Mouse (Mus musculus): ENCODE results near the gene Mfrp. TPM values are rescaled to one million over a fixed set of nuclear protein-coding genes. Genes with fewer than 3 reads are reported as not detected.

Mfrp gene
- polyA plus RNA-seq, 1 experiment from 2014 or later = 0.14 TPM

DNA sequence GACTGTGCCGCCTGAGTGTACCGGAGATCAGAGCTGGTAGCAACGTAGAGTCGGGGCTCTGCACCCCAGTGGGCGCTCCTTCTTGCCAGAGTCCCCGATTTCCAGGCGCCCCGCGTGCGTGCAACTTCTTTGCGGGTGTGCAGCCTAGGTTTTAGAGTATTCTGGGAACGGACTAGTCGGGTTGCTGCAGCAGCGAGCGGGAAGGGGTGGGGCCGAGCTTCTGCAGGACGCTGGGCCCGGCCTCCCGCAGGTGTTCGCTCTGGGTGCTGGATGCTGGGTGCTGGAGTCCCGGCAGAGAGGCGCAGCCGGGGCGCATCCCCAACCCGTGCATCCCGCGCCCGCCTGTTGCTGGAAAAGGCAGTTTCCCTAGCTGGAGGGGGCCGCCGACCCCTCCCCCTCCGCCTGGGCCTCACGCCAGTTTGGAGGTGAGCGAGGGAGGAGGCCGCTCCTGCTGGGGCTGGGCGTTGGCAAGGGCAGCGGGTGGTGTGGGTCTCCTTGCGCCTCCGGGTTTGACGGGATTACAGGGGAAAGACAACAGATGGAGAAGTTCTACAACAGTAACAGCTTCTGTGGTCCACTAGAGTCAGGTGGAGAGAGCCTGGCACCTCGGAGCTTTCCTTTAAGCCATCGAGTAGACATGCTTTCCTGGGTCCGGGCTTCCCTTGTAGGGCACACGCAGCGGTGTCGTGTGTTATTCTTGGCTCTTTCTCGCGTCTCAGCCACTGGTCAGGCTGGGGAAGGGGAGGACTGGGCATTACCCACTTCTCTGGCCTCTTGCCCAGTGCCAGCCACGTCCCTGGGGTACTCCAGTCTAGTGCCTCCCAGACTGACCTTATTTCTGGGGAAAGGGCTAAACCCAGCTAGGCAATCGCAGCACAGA, 33.6 kb downstream of the Mfrp start:
- no peaks in the 10 kb centered on the region for H3K9me3 ChIP-seq
- H3K27me3 ChIP-seq = peaks cover 16% of the 10 kb centered on the region; the same call in 1 of the 2 replicates
- peaks cover 65% of the 10 kb centered on the region for H3K4me1 ChIP-seq
- WGBS = 2% methylated on average over 49 of the region's 49 CpGs
- H3K27ac ChIP-seq = peak overlapping the region; percentile 87
- peaks cover 13% of the 10 kb centered on the region for H3K36me3 ChIP-seq
- peak overlapping the region; percentile 70 for H3K9ac ChIP-seq
- peak; percentile 12; the same call in 1 of the 2 replicates for ATAC-seq (ENCODE audit: borderline replicate concordance, extremely low read depth, low FRiP score, low TSS enrichment)
- H3K4me3 ChIP-seq = peak overlapping the region; percentile 70
- H3K4me2 ChIP-seq = peak overlapping the region; percentile 95

DNA sequence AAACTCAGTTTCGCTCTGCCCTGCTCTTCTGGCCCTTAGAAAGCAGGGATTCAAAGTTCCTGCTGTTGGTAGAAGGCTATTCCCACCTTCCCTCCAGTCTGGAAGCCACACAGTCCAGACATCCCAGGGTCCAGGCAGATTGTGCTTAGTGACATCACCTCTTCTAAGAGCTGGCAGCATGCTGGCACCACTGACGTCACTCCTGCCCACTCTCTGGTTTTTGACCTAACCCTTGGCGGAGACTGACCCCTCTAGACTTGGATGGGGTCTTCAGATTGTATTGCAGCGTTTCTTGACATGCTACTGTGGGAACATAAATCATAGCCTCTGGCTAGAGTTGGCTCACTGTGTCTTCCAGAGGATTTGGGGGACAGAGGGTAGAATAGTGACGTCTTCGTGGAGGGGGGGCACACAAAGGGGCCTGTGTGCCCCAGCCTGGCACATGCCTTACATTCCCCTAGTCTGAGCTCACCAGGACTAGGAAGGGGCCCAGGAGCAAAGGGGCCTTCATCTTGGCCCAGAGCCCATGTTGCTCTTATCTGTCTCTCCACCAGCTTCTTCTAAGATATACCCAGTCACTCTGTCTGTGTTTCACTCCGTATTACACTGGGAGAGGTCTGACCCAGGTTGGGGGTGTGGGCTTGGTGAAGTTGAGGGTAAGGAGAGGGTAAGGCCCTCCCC, 34.3 kb downstream of the Mfrp start:
- peak; percentile 24; the same call in 1 of the 2 replicates for ATAC-seq (ENCODE audit: borderline replicate concordance, extremely low read depth, low FRiP score, low TSS enrichment)
- Histone ChIP-seq H3K27me3 (peaks cover 16% of the 10 kb centered on the region; the same call in 1 of the 2 replicates), H3K36me3 (peaks cover 19% of the 10 kb centered on the region), H3K27ac (peak overlapping the region; percentile 87), H3K9me3 (no peaks in the 10 kb centered on the region), H3K4me1 (peaks cover 58% of the 10 kb centered on the region), H3K4me3 (peak overlapping the region; percentile 70), H3K9ac (peak overlapping the region; percentile 70), H3K4me2 (peak overlapping the region; percentile 95)
- WGBS = 22% methylated on average over 7 of the region's 7 CpGs

DNA sequence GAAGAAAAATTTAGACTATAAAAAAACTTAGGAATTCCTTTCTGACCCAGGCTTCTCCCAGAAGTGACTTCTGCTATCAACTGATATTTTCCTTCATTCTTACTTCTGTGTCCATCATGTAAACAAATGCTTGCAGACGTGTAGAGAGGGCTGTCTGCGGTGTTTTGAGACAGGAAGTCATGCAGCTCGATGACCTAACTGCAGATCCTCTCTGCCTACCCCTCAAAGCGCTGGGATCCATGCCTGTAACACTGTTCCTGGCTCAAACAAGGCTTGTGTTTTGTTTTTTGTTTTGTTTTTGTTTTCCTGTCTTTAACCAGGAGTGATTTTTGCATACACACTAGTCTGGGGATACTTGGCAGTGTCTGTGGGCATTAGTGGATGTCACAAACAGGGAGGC, 36.3 kb downstream of the Mfrp start:
- H3K9me3 ChIP-seq = no peaks in the 10 kb centered on the region
- 44% methylated on average over 4 of the region's 4 CpGs for WGBS
- no peak overlapping the region for H3K4me2 ChIP-seq
- H3K27ac ChIP-seq = no peak overlapping the region
- peaks cover 39% of the 10 kb centered on the region for H3K4me1 ChIP-seq
- no peak overlapping the region for H3K9ac ChIP-seq
- peaks cover 12% of the 10 kb centered on the region; the same call in 1 of the 2 replicates for H3K27me3 ChIP-seq
- peaks cover 27% of the 10 kb centered on the region for H3K36me3 ChIP-seq
- H3K4me3 ChIP-seq = no peak overlapping the region
- ATAC-seq (ENCODE audit: borderline replicate concordance, extremely low read depth, low FRiP score, low TSS enrichment) = no peak

DNA sequence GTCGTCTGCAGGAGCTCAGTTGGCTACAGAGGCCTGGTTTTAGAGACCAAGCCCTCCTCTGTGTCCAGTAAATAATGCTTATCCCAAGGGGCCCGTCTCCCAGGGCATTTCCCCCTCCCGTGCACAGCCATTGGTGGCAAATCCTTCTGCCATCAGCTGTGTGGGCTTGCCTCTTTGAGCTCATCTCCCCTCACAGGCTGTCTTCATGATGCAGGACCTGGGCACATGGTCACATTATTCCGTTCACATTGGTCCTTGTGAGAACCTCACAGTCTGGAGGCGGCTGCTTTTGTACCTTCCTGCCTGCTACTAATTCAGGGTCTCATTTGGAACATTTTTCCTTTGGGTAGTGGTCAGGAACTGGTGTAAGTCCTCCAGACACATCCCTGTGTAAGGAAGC, 40.4 kb downstream of the Mfrp start:
- Histone ChIP-seq H3K9ac (no peak overlapping the region), H3K27ac (no peak overlapping the region), H3K36me3 (peaks cover 39% of the 10 kb centered on the region), H3K27me3 (no peaks in the 10 kb centered on the region), H3K9me3 (no peaks in the 10 kb centered on the region), H3K4me1 (no peaks in the 10 kb centered on the region), H3K4me2 (no peak overlapping the region), H3K4me3 (no peak overlapping the region)
- 69% methylated on average over 5 of the region's 5 CpGs for WGBS
- ATAC-seq (ENCODE audit: borderline replicate concordance, extremely low read depth, low FRiP score, low TSS enrichment) = no peak

DNA sequence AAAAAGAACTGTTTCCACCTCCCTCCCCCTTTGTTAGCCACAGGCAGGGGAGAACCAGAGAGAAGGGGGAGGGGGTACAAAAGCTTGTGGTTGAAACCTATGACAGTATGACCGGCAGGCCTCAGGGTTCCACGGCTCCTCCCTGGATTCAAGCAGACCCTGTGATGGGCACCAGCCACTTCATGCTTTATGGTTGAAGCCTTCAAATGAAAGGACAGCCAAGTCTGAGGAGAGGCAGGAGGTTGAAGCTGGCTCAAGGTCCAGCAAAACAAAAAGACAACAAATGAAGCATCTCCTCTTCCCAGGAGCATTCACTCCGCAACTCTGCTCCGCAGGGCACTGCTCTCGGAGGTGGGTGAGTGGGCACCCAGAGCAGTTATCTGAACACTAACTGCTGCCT, 41.9 kb downstream of the Mfrp start:
- no peaks in the 10 kb centered on the region for H3K4me1 ChIP-seq
- no peak overlapping the region for H3K4me2 ChIP-seq
- no peak for ATAC-seq (ENCODE audit: borderline replicate concordance, extremely low read depth, low FRiP score, low TSS enrichment)
- no peak overlapping the region for H3K4me3 ChIP-seq
- H3K27ac ChIP-seq = peak overlapping the region; percentile 25; the same call in 1 of the 2 replicates
- H3K9me3 ChIP-seq = no peaks in the 10 kb centered on the region
- peaks cover 37% of the 10 kb centered on the region for H3K36me3 ChIP-seq
- H3K9ac ChIP-seq = no peak overlapping the region
- 90% methylated on average over 5 of the region's 5 CpGs for WGBS
- H3K27me3 ChIP-seq = no peaks in the 10 kb centered on the region

DNA sequence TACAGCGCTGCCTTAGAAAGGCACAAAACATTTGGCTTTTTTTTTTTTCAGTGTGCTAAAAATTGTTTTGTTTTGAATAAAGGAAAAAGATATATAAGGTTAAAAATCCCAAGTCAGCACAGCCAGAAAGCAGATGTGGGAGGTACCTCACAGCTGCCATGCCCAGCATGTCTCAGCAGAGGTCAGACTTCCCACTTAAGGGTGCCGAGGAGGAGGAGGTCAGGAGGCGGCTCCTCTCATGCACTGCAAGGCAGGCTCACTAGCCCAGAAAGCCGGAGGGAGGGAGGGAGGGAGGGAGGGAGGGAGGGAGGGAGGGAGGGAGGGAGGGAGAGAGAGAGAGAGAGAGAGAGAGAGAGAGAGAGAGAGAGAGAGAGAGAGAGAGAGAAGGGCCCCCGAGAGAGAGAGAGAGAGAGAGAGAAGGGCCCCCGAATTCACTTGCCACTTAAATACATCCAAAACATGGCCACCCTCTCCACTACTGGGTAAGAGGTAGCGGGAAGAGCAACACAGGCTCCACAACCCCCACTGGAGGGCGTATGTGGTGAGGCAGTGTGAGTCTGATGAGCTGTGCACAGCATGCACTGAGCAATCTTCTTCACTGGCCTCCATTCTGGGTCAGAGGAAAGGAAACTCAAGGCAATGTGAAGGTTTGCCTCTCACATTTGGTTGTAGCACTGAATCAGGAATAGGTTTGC, 42.6 kb downstream of the Mfrp start:
- peaks cover 35% of the 10 kb centered on the region for H3K36me3 ChIP-seq
- 0 out of 2 replicates have a peak overlapping the region, but pooled peaks have one; percentile 6 for H3K27ac ChIP-seq
- no peaks in the 10 kb centered on the region for H3K4me1 ChIP-seq
- no peak; the same call in 1 of the 2 replicates for ATAC-seq (ENCODE audit: borderline replicate concordance, extremely low read depth, low FRiP score, low TSS enrichment)
- 31% methylated on average over 7 of the region's 8 CpGs for WGBS
- H3K4me3 ChIP-seq = no peak overlapping the region
- H3K9ac ChIP-seq = no peak overlapping the region
- no peaks in the 10 kb centered on the region for H3K9me3 ChIP-seq
- no peaks in the 10 kb centered on the region for H3K27me3 ChIP-seq
- no peak overlapping the region for H3K4me2 ChIP-seq

DNA sequence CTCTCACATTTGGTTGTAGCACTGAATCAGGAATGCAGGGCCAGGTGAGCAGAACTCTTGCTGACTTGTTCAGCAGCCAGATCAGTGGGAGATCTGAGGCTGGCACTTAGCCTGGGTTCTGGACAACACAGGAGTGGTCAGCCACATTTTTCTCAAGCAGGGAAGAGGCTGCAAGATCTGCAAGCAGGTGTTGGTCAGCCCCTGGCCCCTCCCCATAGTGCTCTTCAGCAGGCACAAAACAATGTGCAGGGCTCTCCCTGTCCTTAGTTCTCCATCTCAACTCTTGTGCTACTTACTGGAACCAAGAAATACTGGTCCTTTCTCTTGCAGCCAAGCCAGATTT, 43.2 kb downstream of the Mfrp start:
- 0 out of 2 replicates have a peak overlapping the region, but pooled peaks have one; percentile 6 for H3K27ac ChIP-seq
- no peaks in the 10 kb centered on the region for H3K9me3 ChIP-seq
- peaks cover 35% of the 10 kb centered on the region for H3K36me3 ChIP-seq
- H3K4me3 ChIP-seq = no peak overlapping the region
- ATAC-seq (ENCODE audit: borderline replicate concordance, extremely low read depth, low FRiP score, low TSS enrichment) = no peak
- H3K4me2 ChIP-seq = no peak overlapping the region
- H3K9ac ChIP-seq = no peak overlapping the region
- no peaks in the 10 kb centered on the region for H3K4me1 ChIP-seq
- no peaks in the 10 kb centered on the region for H3K27me3 ChIP-seq

DNA sequence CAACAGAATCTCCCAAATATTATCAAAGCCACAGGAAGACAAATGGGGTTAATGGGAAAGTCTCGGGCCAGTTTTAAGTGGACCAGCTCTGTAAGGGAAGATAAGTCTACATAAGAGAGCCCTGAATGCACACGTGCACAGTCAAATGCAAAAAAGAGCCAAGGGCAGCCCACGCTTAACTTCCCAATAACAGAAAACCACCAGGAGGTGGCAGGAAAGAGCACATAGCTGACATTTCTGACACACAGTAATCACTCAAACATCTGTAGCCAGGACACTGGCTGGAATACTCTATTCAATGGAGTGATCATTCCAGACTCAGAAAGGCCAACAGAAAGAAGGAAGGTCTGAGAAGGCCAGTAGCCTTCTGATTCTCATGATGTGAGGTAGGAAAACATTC, 45.8 kb downstream of the Mfrp start:
- no peak for ATAC-seq (ENCODE audit: borderline replicate concordance, extremely low read depth, low FRiP score, low TSS enrichment)
- no peak overlapping the region for H3K4me2 ChIP-seq
- H3K4me3 ChIP-seq = no peak overlapping the region
- no peaks in the 10 kb centered on the region for H3K4me1 ChIP-seq
- H3K9me3 ChIP-seq = no peaks in the 10 kb centered on the region
- no peak overlapping the region for H3K9ac ChIP-seq
- H3K36me3 ChIP-seq = peaks cover 38% of the 10 kb centered on the region
- H3K27ac ChIP-seq = no peak overlapping the region
- 46% methylated on average over 3 of the region's 3 CpGs for WGBS
- H3K27me3 ChIP-seq = no peaks in the 10 kb centered on the region

Other genes with a start within 250 kb of the Mfrp start
- 1.6 and 4.1 TPM in 2 replicates for gene Thy1, start 58.3 kb upstream of the Mfrp start, polyA plus RNA-seq (2015; fragmentation: Nextera tagmentation; extraction: Ambion mirVana)
- gene Usp2, start 34.7 kb upstream of the Mfrp start, polyA plus RNA-seq (2015; fragmentation: Nextera tagmentation; extraction: Ambion mirVana) = 8.3 and 10.5 TPM in 2 replicates
- gene C1qtnf5, start 5.5 kb downstream of the Mfrp start, polyA plus RNA-seq (2015; fragmentation: Nextera tagmentation; extraction: Ambion mirVana) = 6.3 and 6.5 TPM in 2 replicates
- 0.17 and 0.21 TPM in 2 replicates for gene Gm49380, start 11.8 kb downstream of the Mfrp start, polyA plus RNA-seq (2015; fragmentation: Nextera tagmentation; extraction: Ambion mirVana)
- gene Rnf26, start 11.8 kb downstream of the Mfrp start, polyA plus RNA-seq (2015; fragmentation: Nextera tagmentation; extraction: Ambion mirVana) = 69.9 and 71.4 TPM in 2 replicates
- gene Mcam, start 32.7 kb downstream of the Mfrp start, polyA plus RNA-seq (2015; fragmentation: Nextera tagmentation; extraction: Ambion mirVana) = 86.2 and 92.9 TPM in 2 replicates
- 13.5 and 15.4 TPM in 2 replicates for gene Cbl, start 132.3 kb downstream of the Mfrp start, polyA plus RNA-seq (2015; fragmentation: Nextera tagmentation; extraction: Ambion mirVana)
- 2.8 and 2.9 TPM in 2 replicates for gene Ccdc153, start 138.9 kb downstream of the Mfrp start, polyA plus RNA-seq (2015; fragmentation: Nextera tagmentation; extraction: Ambion mirVana)
- gene Pdzd3, start 149.7 kb downstream of the Mfrp start, polyA plus RNA-seq (2015; fragmentation: Nextera tagmentation; extraction: Ambion mirVana) = 0.09 TPM in 1 of 2 replicates, not detected in the other
- gene Nlrx1, start 166.9 kb downstream of the Mfrp start, polyA plus RNA-seq (2015; fragmentation: Nextera tagmentation; extraction: Ambion mirVana) = 9.9 and 11.0 TPM in 2 replicates
- gene Abcg4, start 186.9 kb downstream of the Mfrp start, polyA plus RNA-seq (2015; fragmentation: Nextera tagmentation; extraction: Ambion mirVana) = 1.8 and 2.0 TPM in 2 replicates
- 21.4 and 21.7 TPM in 2 replicates for gene Hinfp, start 203.9 kb downstream of the Mfrp start, polyA plus RNA-seq (2015; fragmentation: Nextera tagmentation; extraction: Ambion mirVana)
- 6.8 and 8.5 TPM in 2 replicates for gene C2cd2l, start 218.6 kb downstream of the Mfrp start, polyA plus RNA-seq (2015; fragmentation: Nextera tagmentation; extraction: Ambion mirVana)
- gene Dpagt1, start 224.3 kb downstream of the Mfrp start, polyA plus RNA-seq (2015; fragmentation: Nextera tagmentation; extraction: Ambion mirVana) = 33.5 and 36.5 TPM in 2 replicates
- 357 and 365 TPM in 2 replicates for gene H2afx, start 233.0 kb downstream of the Mfrp start, polyA plus RNA-seq (2015; fragmentation: Nextera tagmentation; extraction: Ambion mirVana)
- gene Hmbs, start 242.5 kb downstream of the Mfrp start, polyA plus RNA-seq (2015; fragmentation: Nextera tagmentation; extraction: Ambion mirVana) = 123 and 135 TPM in 2 replicates

All from lung, embryonic 15.5 days (tissue).